Mouse (Mus musculus): ENCODE data around the gene Tmem214. TPM values are rescaled to one million over a fixed set of nuclear protein-coding genes. Genes with fewer than 3 reads are reported as not detected.
A peak's percentile ranks its signal among the peaks of the same experiment; 100 is the strongest.
"Not testable (repeated sequence)": the region's sequence is repeated elsewhere in the genome, so short reads cannot be mapped to it uniquely, and the experiment has no call there.

Gene Tmem214
- polyA plus RNA-seq, 1 experiment: 86.6 TPM

DNA sequence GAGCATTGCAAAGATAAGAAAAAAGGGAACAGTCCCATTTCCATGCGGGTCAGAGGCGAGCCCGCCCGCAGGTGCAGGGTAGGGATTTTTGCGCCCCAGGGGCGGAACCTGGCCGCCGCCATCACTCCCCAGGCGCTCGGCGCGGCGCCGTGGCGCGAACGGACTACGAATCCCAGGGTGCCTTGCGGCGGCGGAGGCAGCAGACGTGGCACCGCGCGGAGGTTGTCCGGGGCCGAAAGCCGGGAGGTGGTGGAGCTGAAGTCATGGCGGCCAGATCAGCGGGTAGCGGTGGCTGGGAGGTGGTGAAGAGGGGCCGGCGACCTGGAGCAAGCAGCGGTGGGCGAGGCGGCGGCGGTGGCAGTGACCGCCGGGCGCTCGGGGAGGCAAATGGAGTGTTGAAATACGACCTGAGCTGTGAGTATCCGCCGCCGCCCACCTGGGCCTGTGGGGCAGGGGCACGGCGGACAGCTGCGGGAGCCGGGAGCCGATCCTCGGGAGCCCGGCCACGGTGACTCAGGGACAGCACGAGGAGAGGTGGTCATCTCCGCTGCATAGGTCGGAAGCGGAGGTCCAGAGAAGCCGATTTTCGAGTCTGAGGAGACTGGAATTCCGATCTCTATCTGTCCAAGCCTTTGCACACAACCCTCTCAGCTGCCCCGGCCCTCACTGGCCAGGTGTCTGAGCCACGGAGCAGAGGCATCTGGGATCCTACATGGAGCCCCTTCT, 1.8 kb downstream of the Tmem214 start:
- DNase-seq: peak; percentile 94
- TF ChIP-seq POLR2A (IDR thresholded peaks at IDR 0.05; ENCODE audit: borderline replicate concordance, extremely low read depth, low read depth, low read length): peak; percentile 82; the same call in 1 of the 2 replicates
- no peak for TF ChIP-seq CTCF (IDR thresholded peaks at IDR 0.05; ENCODE audit: insufficient read depth, low read length)
- under 1% methylated on average over 62 of the region's 63 CpGs for WGBS

DNA sequence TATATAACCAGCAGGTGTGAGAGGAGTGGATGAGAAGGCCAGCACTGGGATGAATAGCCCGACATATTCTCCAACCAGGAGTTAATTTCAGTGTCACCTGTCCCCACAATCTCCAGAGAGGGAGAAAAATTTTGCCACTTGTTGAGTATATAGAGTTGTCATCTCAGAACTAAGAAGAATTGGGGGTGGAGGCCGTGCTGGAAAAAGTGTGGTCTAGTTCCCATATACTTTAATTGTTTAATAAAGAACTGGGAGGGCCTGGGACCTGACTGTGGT, 2.3 kb downstream of the Tmem214 start:
- 5% methylated on average over 2 of the region's 2 CpGs for WGBS
- Histone ChIP-seq H3K4me1 (ENCODE audit: control insufficient read depth, insufficient read depth, low read length) (peaks cover 7% of the 10 kb centered on the region), H3K4me3 (replicated peaks; ENCODE audit: extremely low read depth, low read depth, low read length) (peak overlapping the region; percentile 74)
- DNase-seq: no peak
- no peak for TF ChIP-seq CTCF (IDR thresholded peaks at IDR 0.05; ENCODE audit: insufficient read depth, low read length)
- no peak for TF ChIP-seq POLR2A (IDR thresholded peaks at IDR 0.05; ENCODE audit: borderline replicate concordance, extremely low read depth, low read depth, low read length)

More for the DNA sequence above, 1.8 kb downstream of the Tmem214 start:
- peaks cover 7% of the 10 kb centered on the region for H3K4me1 ChIP-seq (ENCODE audit: control insufficient read depth, insufficient read depth, low read length)
- peak overlapping the region; percentile 74 for H3K4me3 ChIP-seq (replicated peaks; ENCODE audit: extremely low read depth, low read depth, low read length)

DNA sequence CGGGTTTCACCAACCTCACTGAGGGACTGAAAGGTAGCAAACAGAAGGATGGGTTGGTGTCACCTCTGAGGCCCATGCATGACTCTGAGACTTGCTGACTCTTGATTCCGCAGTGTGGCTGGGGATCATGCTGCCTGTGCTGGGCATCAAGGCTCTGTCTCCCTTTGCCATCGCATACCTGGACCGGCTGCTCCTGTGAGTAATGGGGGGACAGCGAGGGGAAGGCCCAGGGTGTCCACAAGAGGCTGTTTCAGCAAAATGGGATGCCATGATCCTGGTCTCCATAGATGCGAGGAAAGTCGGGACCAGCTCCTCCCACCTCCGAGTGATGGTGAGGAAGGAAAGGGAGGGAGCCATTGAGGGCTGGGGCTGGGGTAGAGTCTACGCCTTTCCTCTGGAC, 4.8 kb downstream of the Tmem214 start:
- H3K4me1 ChIP-seq (ENCODE audit: control insufficient read depth, insufficient read depth, low read length): peaks cover 7% of the 10 kb centered on the region
- WGBS: 90% methylated on average over 9 of the region's 9 CpGs
- DNase-seq: no peak
- no peak overlapping the region for H3K4me3 ChIP-seq (replicated peaks; ENCODE audit: extremely low read depth, low read depth, low read length)
- TF ChIP-seq CTCF (IDR thresholded peaks at IDR 0.05; ENCODE audit: insufficient read depth, low read length) (no peak), POLR2A (IDR thresholded peaks at IDR 0.05; ENCODE audit: borderline replicate concordance, extremely low read depth, low read depth, low read length) (no peak)

DNA sequence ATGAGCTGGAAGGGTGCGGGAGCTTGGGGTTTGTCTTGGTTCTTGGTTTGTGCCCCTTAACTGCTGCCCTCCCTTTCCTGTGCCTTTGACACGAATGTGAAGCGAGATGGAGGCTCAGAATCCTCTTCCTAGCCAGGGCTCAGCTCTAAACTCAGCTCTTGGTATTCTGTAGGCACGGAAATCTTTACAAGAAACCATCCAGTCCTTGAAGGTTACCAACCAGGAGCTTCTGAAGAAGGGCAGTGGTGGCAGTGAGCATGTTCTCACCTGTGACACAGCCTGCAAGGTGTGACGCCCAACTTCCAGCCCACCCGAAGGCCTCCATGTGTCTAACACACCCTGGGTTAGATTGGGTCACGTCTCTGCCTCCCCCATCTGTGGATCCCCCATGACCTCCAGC, 6.6 kb downstream of the Tmem214 start:
- TF ChIP-seq CTCF (IDR thresholded peaks at IDR 0.05; ENCODE audit: insufficient read depth, low read length) (no peak), POLR2A (IDR thresholded peaks at IDR 0.05; ENCODE audit: borderline replicate concordance, extremely low read depth, low read depth, low read length) (no peak)
- DNase-seq: no peak
- WGBS: 88% methylated on average over 7 of the region's 7 CpGs
- Histone ChIP-seq H3K4me1 (ENCODE audit: control insufficient read depth, insufficient read depth, low read length) (peaks cover 4% of the 10 kb centered on the region), H3K4me3 (replicated peaks; ENCODE audit: extremely low read depth, low read depth, low read length) (no peak overlapping the region)

DNA sequence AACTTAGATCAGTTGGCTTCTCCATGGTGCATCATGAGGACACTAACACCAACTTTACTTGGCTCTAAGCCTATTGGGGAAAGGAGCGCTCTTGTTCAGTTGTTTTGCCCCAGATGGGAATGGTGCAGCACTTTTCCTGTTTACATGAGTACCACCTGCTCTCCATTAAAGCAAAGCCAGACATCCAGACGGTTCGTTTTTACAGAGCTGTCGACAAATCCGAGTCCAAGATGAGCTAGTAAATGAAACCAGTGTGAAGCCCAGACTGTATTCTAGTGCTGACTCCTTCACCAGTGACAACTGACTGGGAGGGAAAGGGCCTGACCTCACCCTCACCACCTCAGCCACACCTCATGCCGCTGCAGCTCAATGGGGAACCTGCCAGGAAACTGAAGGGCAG, 10.8 kb downstream of the Tmem214 start:
- 34% methylated on average over 6 of the region's 6 CpGs for WGBS
- no peak overlapping the region for H3K4me3 ChIP-seq (replicated peaks; ENCODE audit: extremely low read depth, low read depth, low read length)
- no peaks in the 10 kb centered on the region for H3K4me1 ChIP-seq (ENCODE audit: control insufficient read depth, insufficient read depth, low read length)
- DNase-seq: no peak
- TF ChIP-seq POLR2A (IDR thresholded peaks at IDR 0.05; ENCODE audit: borderline replicate concordance, extremely low read depth, low read depth, low read length) (no peak), CTCF (IDR thresholded peaks at IDR 0.05; ENCODE audit: insufficient read depth, low read length) (no peak)

DNA sequence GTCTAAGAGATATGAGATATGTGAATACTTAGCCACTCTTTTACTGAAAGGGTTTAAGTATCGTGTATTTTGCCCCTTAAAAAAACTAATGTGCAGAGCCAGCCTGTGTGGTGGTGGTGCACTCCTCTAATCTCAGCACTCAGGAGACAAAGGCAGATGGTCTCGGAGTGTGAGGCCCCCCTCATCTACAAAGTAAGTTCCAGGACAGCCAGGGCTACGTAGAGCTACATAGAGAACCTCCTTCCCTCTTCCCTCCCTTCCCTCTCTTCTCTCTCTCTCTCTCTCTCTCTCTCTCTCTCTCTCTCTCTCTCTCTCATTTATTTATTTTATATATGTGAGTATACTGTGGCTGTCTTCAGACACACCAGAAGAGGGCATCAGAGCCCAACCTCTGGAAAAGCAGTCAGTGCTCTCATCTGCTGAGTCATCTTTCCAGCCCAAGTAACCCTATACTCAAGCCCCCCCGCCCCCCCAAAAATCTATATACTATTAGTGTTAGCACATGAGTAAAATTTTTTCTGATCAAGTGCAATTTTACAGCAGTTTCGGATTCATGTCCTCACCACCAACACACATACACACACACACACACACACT, 11.6 kb downstream of the Tmem214 start:
- no peak overlapping the region for H3K4me3 ChIP-seq (replicated peaks; ENCODE audit: extremely low read depth, low read depth, low read length)
- H3K4me1 ChIP-seq (ENCODE audit: control insufficient read depth, insufficient read depth, low read length): no peaks in the 10 kb centered on the region
- DNase-seq: no peak
- 73% methylated on average over 5 of the region's 5 CpGs for WGBS
- TF ChIP-seq POLR2A (IDR thresholded peaks at IDR 0.05; ENCODE audit: borderline replicate concordance, extremely low read depth, low read depth, low read length): no peak
- TF ChIP-seq CTCF (IDR thresholded peaks at IDR 0.05; ENCODE audit: insufficient read depth, low read length): no peak

DNA sequence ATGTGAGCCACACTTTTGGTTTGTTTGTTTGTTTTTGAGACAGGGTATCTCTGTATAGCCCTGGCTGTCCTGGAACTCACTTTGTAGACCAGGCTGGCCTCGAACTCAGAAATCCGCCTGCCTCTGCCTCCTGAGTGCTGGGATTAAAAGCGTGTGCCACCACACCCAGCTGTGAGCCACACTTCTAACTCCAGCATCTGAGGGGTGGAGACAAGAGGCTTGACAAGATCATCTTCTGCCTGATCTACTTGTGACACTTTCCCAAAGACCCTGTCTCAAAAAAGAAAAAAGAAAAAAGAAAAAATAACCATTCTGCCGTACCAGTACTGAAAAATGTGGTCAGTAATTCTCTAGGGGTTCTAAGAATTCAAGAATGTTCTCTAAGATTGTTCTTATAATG, 14.0 kb downstream of the Tmem214 start:
- 82% methylated on average over 4 of the region's 4 CpGs for WGBS
- H3K4me3 ChIP-seq (replicated peaks; ENCODE audit: extremely low read depth, low read depth, low read length); H3K4me1 ChIP-seq (ENCODE audit: control insufficient read depth, insufficient read depth, low read length); DNase-seq: not testable (repeated sequence)

DNA sequence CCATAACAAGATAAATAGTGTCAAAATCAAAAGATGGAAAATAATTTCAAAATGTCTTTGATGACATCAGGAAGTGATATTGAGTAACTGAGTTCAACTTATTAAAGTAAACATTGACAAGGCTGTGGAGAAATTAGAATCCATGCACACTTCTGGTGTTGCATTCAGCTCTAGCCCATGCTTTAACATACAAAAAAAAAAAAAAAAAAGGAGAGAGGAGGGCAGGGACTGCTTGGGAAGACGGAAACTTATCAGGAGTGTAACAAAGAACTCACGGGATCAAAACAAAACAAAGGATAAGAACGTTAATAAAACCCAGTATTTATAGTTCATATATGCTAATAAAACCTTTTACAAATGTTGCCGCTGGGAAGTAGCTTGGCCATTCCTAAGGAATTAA, 18.4 kb downstream of the Tmem214 start:
- H3K4me3 ChIP-seq (replicated peaks; ENCODE audit: extremely low read depth, low read depth, low read length): no peak overlapping the region
- 21% methylated on average over 4 of the region's 4 CpGs for WGBS
- no peak for TF ChIP-seq CTCF (IDR thresholded peaks at IDR 0.05; ENCODE audit: insufficient read depth, low read length)
- TF ChIP-seq POLR2A (IDR thresholded peaks at IDR 0.05; ENCODE audit: borderline replicate concordance, extremely low read depth, low read depth, low read length): no peak

DNA sequence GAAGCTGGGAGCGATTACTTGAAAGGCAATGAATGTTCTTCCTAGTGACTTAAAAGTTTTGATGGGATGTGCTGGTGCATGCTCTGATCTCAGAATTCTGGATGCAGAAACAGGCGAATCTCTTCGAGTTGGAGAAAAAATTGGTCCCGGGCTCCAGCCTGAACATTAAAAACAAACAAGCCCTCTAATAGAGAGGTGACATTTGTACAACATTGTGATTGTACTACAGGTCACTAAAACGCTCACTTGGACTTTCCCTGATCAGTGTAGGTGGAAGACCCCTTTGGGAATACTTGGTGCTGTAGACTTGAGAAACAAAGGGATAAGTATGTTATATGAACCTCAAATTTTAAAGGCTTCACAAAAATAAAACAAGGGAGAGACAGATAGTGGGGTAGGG, 18.9 kb downstream of the Tmem214 start:
- Histone ChIP-seq H3K4me1 (ENCODE audit: control insufficient read depth, insufficient read depth, low read length) (0 out of 2 replicates have a peak, but pooled peaks cover 2% of the 10 kb centered on the region), H3K4me3 (replicated peaks; ENCODE audit: extremely low read depth, low read depth, low read length) (peak overlapping the region; percentile 10)
- no peak for TF ChIP-seq POLR2A (IDR thresholded peaks at IDR 0.05; ENCODE audit: borderline replicate concordance, extremely low read depth, low read depth, low read length)
- no peak for TF ChIP-seq CTCF (IDR thresholded peaks at IDR 0.05; ENCODE audit: insufficient read depth, low read length)
- 20% methylated on average over 5 of the region's 5 CpGs for whole genome bisulfite sequencing
- no peak for DNase-seq

More for the DNA sequence above, 18.4 kb downstream of the Tmem214 start:
- no peak for DNase-seq
- H3K4me1 ChIP-seq (ENCODE audit: control insufficient read depth, insufficient read depth, low read length): 0 out of 2 replicates have a peak, but pooled peaks cover 2% of the 10 kb centered on the region

DNA sequence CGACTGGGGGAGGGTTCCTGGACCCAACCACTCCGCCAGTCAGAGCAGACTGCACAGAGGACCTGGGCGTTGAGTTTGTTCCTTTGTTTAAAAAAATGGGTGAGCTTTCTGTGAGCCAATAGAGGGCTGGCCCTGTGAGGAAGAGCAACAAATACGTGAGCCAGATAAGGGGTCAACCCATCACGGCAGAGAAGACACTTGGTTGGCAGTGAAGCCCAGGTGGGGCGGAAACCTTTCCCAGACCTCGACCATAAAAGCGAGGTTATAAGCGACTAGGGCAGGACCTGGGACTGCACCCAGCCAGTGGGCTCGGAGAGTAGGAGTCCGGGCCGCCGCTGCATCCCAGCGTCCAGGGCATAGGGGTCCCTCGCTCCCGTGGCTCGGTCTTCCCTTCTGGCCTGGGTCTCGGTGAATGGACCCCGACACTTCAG, 19.5 kb downstream of the Tmem214 start:
- peak; percentile 67 for DNase-seq
- Histone ChIP-seq H3K4me1 (ENCODE audit: control insufficient read depth, insufficient read depth, low read length) (0 out of 2 replicates have a peak, but pooled peaks cover 2% of the 10 kb centered on the region), H3K4me3 (replicated peaks; ENCODE audit: extremely low read depth, low read depth, low read length) (peak overlapping the region; percentile 87)
- WGBS: under 1% methylated on average over 19 of the region's 19 CpGs
- TF ChIP-seq POLR2A (IDR thresholded peaks at IDR 0.05; ENCODE audit: borderline replicate concordance, extremely low read depth, low read depth, low read length) (peak; percentile 15; the same call in 1 of the 2 replicates), CTCF (IDR thresholded peaks at IDR 0.05; ENCODE audit: insufficient read depth, low read length) (no peak)

Data from lung, adult 2 months (tissue).